Mouse (Mus musculus) erythroblast, embryonic 14.5 days (primary cell): ENCODE measurements around the gene Nlrp3.

ENCODE experiments used
- GATA1 ChIP-seq: IDR thresholded peaks from 2 replicates; pipeline ENCODE4 v1.6.1; 2012; ENCODE audit warnings: low read length, inconsistent platforms, mixed read lengths
- TAL1 ChIP-seq: IDR thresholded peaks from 3 replicates; pipeline ENCODE4 v1.6.1; 2012; ENCODE audit warnings: low read length, inconsistent platforms, mixed read lengths

GRCm38 (mm10) chr11:59541324-59541723, at the start of gene Nlrp3:
- TF ChIP-seq GATA1 (no peak), TAL1 (no peak)
